In genomic region chr16:25041855-25042529, GRCm38 (mm10) we compare ENCODE assay signal across 10 mouse cellular contexts.
DNase-seq lines count a peak whose midpoint lies in the region; ATAC-seq and TF ChIP-seq lines count a peak whose summit lies in the region.
"Had no signal": no experiment of that assay in that cellular context is flagged by ENCODE, and none has a peak within 500 bp of the region (broad histone marks: within the 10 kb centered on the region; RNA-seq: fewer than 3 reads in every experiment).

No protein-coding gene starts in this region.

- 0 out of 2 replicates have a peak overlapping the region, but pooled peaks have one; percentile 15 for H3K9ac ChIP-seq in heart, postnatal 0 days (replicated peaks; ENCODE audit: low read depth, low read length)
- no peak overlapping the region for H3K9ac ChIP-seq in stomach, embryonic 14.5 days (replicated peaks; ENCODE audit: low read depth, low read length)
- H3K9ac ChIP-seq in hindbrain, embryonic 16.5 days (ENCODE audit: low read depth, low read length) = no peak overlapping the region
- H3K9ac ChIP-seq: embryonic facial prominence, embryonic 12.5 days had no signal

- H3K27me3 ChIP-seq in heart, postnatal 0 days (ENCODE audit: control insufficient read depth, insufficient read depth, low read length) = no peaks in the 10 kb centered on the region
- H3K27me3 ChIP-seq in stomach, embryonic 14.5 days (ENCODE audit: control insufficient read depth, insufficient read depth, low read length) = no peaks in the 10 kb centered on the region
- H3K27me3 ChIP-seq in hindbrain, embryonic 16.5 days (replicated peaks; ENCODE audit: control insufficient read depth, insufficient read depth, low read length) = no peaks in the 10 kb centered on the region
- H3K27me3 ChIP-seq: embryonic facial prominence, embryonic 12.5 days had no signal

- TF ChIP-seq CTCF in heart, postnatal 0 days (IDR thresholded peaks at IDR 0.05; ENCODE audit: low read depth) = no peak

- 48% methylated on average over 5 of the region's 5 CpGs for WGBS in heart, postnatal 0 days
- WGBS in stomach, embryonic 14.5 days = 53% methylated on average over 5 of the region's 5 CpGs
- WGBS in hindbrain, embryonic 16.5 days = 82% methylated on average over 5 of the region's 5 CpGs

- peak; percentile 93 for ATAC-seq in frontal cortex, adult (ENCODE audit: low TSS enrichment)
- peak; percentile 69; the same call in 1 of the 2 replicates for ATAC-seq in heart, postnatal 0 days (ENCODE audit: insufficient read depth, low read depth)
- no peak for ATAC-seq in stomach, embryonic 14.5 days (ENCODE audit: insufficient number of reproducible peaks, insufficient read depth, low FRiP score, low read depth)
- no peak for ATAC-seq in hindbrain, embryonic 16.5 days

- no peaks in the 10 kb centered on the region for H3K36me3 ChIP-seq in heart, postnatal 0 days (replicated peaks; ENCODE audit: control insufficient read depth, insufficient read depth, low read length)
- no peaks in the 10 kb centered on the region for H3K36me3 ChIP-seq in stomach, embryonic 14.5 days (ENCODE audit: control insufficient read depth, insufficient read depth, low read length)
- H3K36me3 ChIP-seq in hindbrain, embryonic 16.5 days (ENCODE audit: control insufficient read depth, insufficient read depth, low read length) = no peaks in the 10 kb centered on the region
- H3K36me3 ChIP-seq: embryonic facial prominence, embryonic 12.5 days had no signal

- DNase-seq in frontal cortex, postnatal 10 days (ENCODE audit: low spot score in 2 of 2) = no peak
- peak; percentile 56 for DNase-seq in ovary, adult 18-20 months (ENCODE audit: low spot score)
- no peak for DNase-seq in ovary, postnatal 10 days (ENCODE audit: low spot score)
- DNase-seq in heart, postnatal 0 days (ENCODE audit: low spot score) = peak; percentile 66
- DNase-seq in retina, embryonic 14.5 days (ENCODE audit: low spot score) = no peak
- DNase-seq: layer of hippocampus, postnatal 36 days had no signal

- peak overlapping the region; percentile 70 for H3K27ac ChIP-seq in heart, postnatal 0 days (ENCODE audit: low read depth)
- H3K27ac ChIP-seq in stomach, embryonic 14.5 days (ENCODE audit: low read length) = peak overlapping the region; percentile 41; the same call in 1 of the 2 replicates
- H3K27ac ChIP-seq in hindbrain, embryonic 16.5 days (ENCODE audit: low read depth, low read length) = no peak overlapping the region
- H3K27ac ChIP-seq: embryonic facial prominence, embryonic 12.5 days had no signal

- TF ChIP-seq EP300 in heart, postnatal 0 days (IDR thresholded peaks at IDR 0.05; ENCODE audit: low read depth) = no peak

- H3K4me1 ChIP-seq in heart, postnatal 0 days (ENCODE audit: control insufficient read depth, insufficient read depth) = peaks cover 16% of the 10 kb centered on the region
- H3K4me1 ChIP-seq in stomach, embryonic 14.5 days (ENCODE audit: control insufficient read depth, insufficient read depth, low read length) = peaks cover 10% of the 10 kb centered on the region
- H3K4me1 ChIP-seq in hindbrain, embryonic 16.5 days (ENCODE audit: control insufficient read depth, insufficient read depth, low read depth, low read length) = no peaks in the 10 kb centered on the region

- H3K9me3 ChIP-seq in heart, postnatal 0 days (replicated peaks; ENCODE audit: control insufficient read depth, low read length) = no peaks in the 10 kb centered on the region
- no peaks in the 10 kb centered on the region for H3K9me3 ChIP-seq in stomach, embryonic 14.5 days (ENCODE audit: control insufficient read depth, low read depth, low read length)
- H3K9me3 ChIP-seq in hindbrain, embryonic 16.5 days (ENCODE audit: control insufficient read depth, low read length) = no peaks in the 10 kb centered on the region
- H3K9me3 ChIP-seq: embryonic facial prominence, embryonic 12.5 days had no signal

- H3K4me2 ChIP-seq in heart, postnatal 0 days (ENCODE audit: low read depth, low read length) = no peak overlapping the region
- H3K4me2 ChIP-seq in stomach, embryonic 14.5 days (replicated peaks; ENCODE audit: low read depth, low read length) = no peak overlapping the region
- no peak overlapping the region for H3K4me2 ChIP-seq in hindbrain, embryonic 16.5 days (ENCODE audit: low read length)
- H3K4me2 ChIP-seq: embryonic facial prominence, embryonic 12.5 days had no signal

- H3K4me3 ChIP-seq in heart, postnatal 0 days (ENCODE audit: low read depth, low read length) = no peak overlapping the region
- no peak overlapping the region for H3K4me3 ChIP-seq in stomach, embryonic 14.5 days (ENCODE audit: low read depth, low read length)
- no peak overlapping the region for H3K4me3 ChIP-seq in hindbrain, embryonic 16.5 days (ENCODE audit: low read length)
- H3K4me3 ChIP-seq: embryonic facial prominence, embryonic 12.5 days had no signal

Comparison
In these comparisons a context has a peak if more than half of its experiments do, and no peak if none do; other contexts are left out.
1. DNase-seq: peak in ovary, adult 18-20 months (single experiment) and heart, postnatal 0 days (single experiment); none in frontal cortex, postnatal 10 days (0 of 2), ovary, postnatal 10 days (single experiment) and retina, embryonic 14.5 days (single experiment).
2. ATAC-seq: peak in frontal cortex, adult (single experiment) and heart, postnatal 0 days (single experiment); none in stomach, embryonic 14.5 days (single experiment) and hindbrain, embryonic 16.5 days (single experiment).